Mouse (Mus musculus) liver, embryonic 14.5 days (tissue): ENCODE results near the gene Asl. TPM values are rescaled to one million over a fixed set of nuclear protein-coding genes. Genes with fewer than 3 reads are reported as not detected.

Experiments used
- ATAC-seq: fragments of 200-750 bp; cut with Nextera tagmentation; 2 replicates; pipeline ENCODE4 v1.8.0; 2017; ENCODE audit warnings: moderate number of reproducible peaks, mild to moderate bottlenecking, moderate library complexity; ENCODE audit not compliant: insufficient read depth
- DNase-seq, 3 experiments: peaks; one replicate each; pipeline ENCODE4 v3.0.0-alpha.2; 2012 to 2013; ENCODE audit warnings: low read depth in 3 of 3, low spot score in 3 of 3
- H3K27ac ChIP-seq: fragments of 300-500 bp; sonication (generic); 2 replicates; pipeline ENCODE4 v1.5.1; 2014; ENCODE audit warnings: moderate library complexity, mild to moderate bottlenecking, control low read depth, inconsistent platforms
- H3K27me3 ChIP-seq: fragments of 300-500 bp; sonication (generic); 2 replicates; pipeline ENCODE4 v1.6.1; 2014; ENCODE audit warnings: mild to moderate bottlenecking, low read length, moderate library complexity; ENCODE audit not compliant: control insufficient read depth, insufficient read depth
- H3K36me3 ChIP-seq: fragments of 300-500 bp; sonication (generic); replicated peaks from 2 replicates; pipeline ENCODE4 v1.6.1; 2014; ENCODE audit warnings: low read depth; ENCODE audit not compliant: control insufficient read depth, insufficient read depth
- H3K4me1 ChIP-seq, 2 experiments: fragments of 200-500 bp in 1 of 2; fragments of 300-500 bp in 1 of 2; sonication (generic) in 1 of 2; replicated peaks; 2 replicates each; pipeline ENCODE4 v1.6.1; 2012 to 2014; ENCODE audit warnings: antibody characterized with exemption in 1 of 2, inconsistent platforms in 1 of 2, low read length in 1 of 2; ENCODE audit not compliant: control insufficient read depth in 2 of 2, insufficient read depth in 2 of 2
- H3K4me2 ChIP-seq: fragments of 300-500 bp; sonication (generic); 2 replicates; pipeline ENCODE4 v1.6.1; 2014; ENCODE audit warnings: low read depth, mild to moderate bottlenecking, control low read depth, moderate library complexity
- H3K4me3 ChIP-seq, 2 experiments: fragments of 200-500 bp in 1 of 2; fragments of 300-500 bp in 1 of 2; sonication (generic) in 1 of 2; 2 replicates each; pipeline ENCODE4 v1.5.1; 2012 to 2014; ENCODE audit warnings: low read depth in 2 of 2, low read length in 2 of 2, mild to moderate bottlenecking in 2 of 2, control low read depth in 1 of 2, inconsistent platforms in 1 of 2, moderate library complexity in 1 of 2; ENCODE audit not compliant: insufficient read depth in 1 of 2
- H3K9ac ChIP-seq: fragments of 300-500 bp; sonication (generic); replicated peaks from 2 replicates; pipeline ENCODE4 v1.6.1; 2014; ENCODE audit warnings: mild to moderate bottlenecking, control low read depth, moderate library complexity
- H3K9me3 ChIP-seq: fragments of 300-500 bp; sonication (generic); 2 replicates; pipeline ENCODE4 v1.6.1; 2016; ENCODE audit warnings: low read length, mixed read lengths; ENCODE audit not compliant: control insufficient read depth
- CTCF ChIP-seq: IDR thresholded peaks from 2 replicates; pipeline ENCODE4 v1.5.1; 2016; ENCODE audit warnings: antibody characterized with exemption, low read depth, control low read depth
- EP300 ChIP-seq: IDR thresholded peaks from 2 replicates; pipeline ENCODE4 v1.6.1; 2016; ENCODE audit warnings: antibody characterized with exemption, low read depth
- WGBS: fragments of 180-500 bp; shearing (Covaris S2); extraction: QIAGEN DNeasy Blood & Tissue Kit; methylation state at CpG from one replicate; pipeline ENCODE4 v1.1.7; 2014; ENCODE audit not compliant: insufficient replicate concordance; 5-methylcytosine and 5-hydroxymethylcytosine counted together
- polyA plus RNA-seq, 2 experiments: library from polyadenylated mRNA; depleted of rRNA in 1 of 2; stranded (reverse) in 1 of 2; unstranded in 1 of 2; fragments of >200 nt; fragmentation: Nextera tagmentation in 1 of 2; extraction: Ambion mirVana in 1 of 2; gene quantifications; 2 replicates each; pipeline versions ENCODE4 v1.2.1 to v1.2.3; 2012 to 2014

Asl gene
- polyA plus RNA-seq, 2 experiments = 30.4 to 39.8 TPM

- DNase-seq = no peak
- Histone ChIP-seq H3K4me2 (no peak overlapping the region), H3K4me1 (no peaks in the 10 kb centered on the region; a peak in 1 of 4 replicates), H3K27ac (no peak overlapping the region), H3K9me3 (no peaks in the 10 kb centered on the region), H3K9ac (no peak overlapping the region), H3K4me3 (no peak overlapping the region), H3K36me3 (peaks cover 43% of the 10 kb centered on the region), H3K27me3 (no peaks in the 10 kb centered on the region)
- 75% methylated on average over 6 of the region's 6 CpGs for WGBS
- peak; percentile 70 for TF ChIP-seq CTCF
- TF ChIP-seq EP300 = no peak
- no peak for ATAC-seq
Measured at GRCm38 (mm10) chr5:130047013-130047412, 18.0 kb upstream of the Asl start.

- Histone ChIP-seq H3K27me3 (no peaks in the 10 kb centered on the region), H3K9ac (no peak overlapping the region), H3K27ac (no peak overlapping the region), H3K4me3 (no peak overlapping the region), H3K36me3 (peaks cover 46% of the 10 kb centered on the region), H3K4me2 (no peak overlapping the region), H3K9me3 (no peaks in the 10 kb centered on the region), H3K4me1 (no peaks in the 10 kb centered on the region; a peak in 1 of 4 replicates)
- ATAC-seq (no peak), DNase-seq (no peak)
- 84% methylated on average over 10 of the region's 10 CpGs for WGBS
- TF ChIP-seq EP300 (no peak), CTCF (no peak)
Measured at GRCm38 (mm10) chr5:130046589-130046988, 17.5 kb upstream of the Asl start.

- H3K27ac ChIP-seq = no peak overlapping the region
- TF ChIP-seq EP300 (no peak), CTCF (no peak)
- H3K4me3 ChIP-seq = no peak overlapping the region
- no peak for ATAC-seq
- WGBS = 84% methylated on average over 7 of the region's 7 CpGs
- no peaks in the 10 kb centered on the region for H3K9me3 ChIP-seq
- H3K4me1 ChIP-seq = no peaks in the 10 kb centered on the region; a peak in 1 of 4 replicates
- H3K9ac ChIP-seq = no peak overlapping the region
- DNase-seq = no peak
- no peaks in the 10 kb centered on the region for H3K27me3 ChIP-seq
- H3K36me3 ChIP-seq = peaks cover 48% of the 10 kb centered on the region
- H3K4me2 ChIP-seq = no peak overlapping the region
Measured at GRCm38 (mm10) chr5:130046100-130046499, 17.1 kb upstream of the Asl start.

- H3K4me1 ChIP-seq = no peaks in the 10 kb centered on the region; a peak in 1 of 4 replicates
- no peak for DNase-seq
- H3K9me3 ChIP-seq = no peaks in the 10 kb centered on the region
- no peak overlapping the region for H3K9ac ChIP-seq
- no peaks in the 10 kb centered on the region for H3K27me3 ChIP-seq
- H3K36me3 ChIP-seq = peaks cover 49% of the 10 kb centered on the region
- TF ChIP-seq CTCF = peak; percentile 67
- no peak for TF ChIP-seq EP300
- no peak overlapping the region for H3K27ac ChIP-seq
- no peak overlapping the region for H3K4me3 ChIP-seq
- 71% methylated on average over 7 of the region's 7 CpGs for WGBS
- H3K4me2 ChIP-seq = no peak overlapping the region
- peak; percentile 54; the same call in 1 of the 2 replicates for ATAC-seq
Measured at GRCm38 (mm10) chr5:130044201-130044695, 15.2 kb upstream of the Asl start.

- 88% methylated on average over 3 of the region's 3 CpGs for WGBS
- Histone ChIP-seq H3K36me3 (peaks cover 45% of the 10 kb centered on the region), H3K9ac (no peak overlapping the region; the same call in 1 of the 2 replicates), H3K27me3 (no peaks in the 10 kb centered on the region), H3K4me1 (no peaks in the 10 kb centered on the region; a peak in 1 of 4 replicates), H3K4me2 (no peak overlapping the region), H3K27ac (no peak overlapping the region), H3K4me3 (no peak overlapping the region), H3K9me3 (no peaks in the 10 kb centered on the region)
- ATAC-seq (no peak), DNase-seq (no peak)
- no peak for TF ChIP-seq CTCF
Measured at GRCm38 (mm10) chr5:130043741-130044140, 14.7 kb upstream of the Asl start.
